Mouse (Mus musculus) megakaryocyte, embryonic 14.5 days (primary cell): ENCODE measurements around the gene Anp32e. TPM values are rescaled to one million over a fixed set of nuclear protein-coding genes. Genes with fewer than 3 reads are reported as not detected.
A peak's percentile ranks its signal among the peaks of the same experiment; 100 is the strongest.
"Not testable (repeated sequence)": the region's sequence is repeated elsewhere in the genome, so short reads cannot be mapped to it uniquely, and the experiment has no call there.

ENCODE experiments used
- H3K27me3 ChIP-seq: replicated peaks from 2 replicates; pipeline ENCODE3; 2012; ENCODE audit warnings: inconsistent platforms
- H3K36me3 ChIP-seq: replicated peaks from 2 replicates; pipeline ENCODE3; 2012; ENCODE audit warnings: low read length, inconsistent platforms, mixed read lengths
- H3K4me1 ChIP-seq: 2 replicates; pipeline ENCODE4 v1.6.1; 2012; ENCODE audit warnings: inconsistent platforms
- H3K4me3 ChIP-seq: replicated peaks from 2 replicates; pipeline ENCODE3; 2012; ENCODE audit warnings: moderate library complexity, mild to moderate bottlenecking, inconsistent platforms
- H3K9me3 ChIP-seq: 2 replicates; pipeline ENCODE4 v1.6.1; 2012; ENCODE audit warnings: inconsistent platforms
- FLI1 ChIP-seq: IDR thresholded peaks from 2 replicates; pipeline ENCODE4 v1.6.1; 2012; ENCODE audit warnings: low read length, inconsistent platforms, mixed read lengths
- GATA1 ChIP-seq: IDR thresholded peaks from 3 replicates; pipeline ENCODE4 v1.6.1; 2012; ENCODE audit warnings: mixed read lengths, low read length, inconsistent platforms, borderline replicate concordance
- polyA plus RNA-seq: library from polyadenylated mRNA; stranded (reverse); fragments of >175 nt; gene quantifications from 2 replicates; pipeline ENCODE4 v1.2.3, GENCODE M21; 2012; ENCODE audit warnings: low replicate concordance; ENCODE audit not compliant: insufficient read depth

Anp32e gene
- polyA plus RNA-seq, 1 experiment, result 183 TPM

DNA sequence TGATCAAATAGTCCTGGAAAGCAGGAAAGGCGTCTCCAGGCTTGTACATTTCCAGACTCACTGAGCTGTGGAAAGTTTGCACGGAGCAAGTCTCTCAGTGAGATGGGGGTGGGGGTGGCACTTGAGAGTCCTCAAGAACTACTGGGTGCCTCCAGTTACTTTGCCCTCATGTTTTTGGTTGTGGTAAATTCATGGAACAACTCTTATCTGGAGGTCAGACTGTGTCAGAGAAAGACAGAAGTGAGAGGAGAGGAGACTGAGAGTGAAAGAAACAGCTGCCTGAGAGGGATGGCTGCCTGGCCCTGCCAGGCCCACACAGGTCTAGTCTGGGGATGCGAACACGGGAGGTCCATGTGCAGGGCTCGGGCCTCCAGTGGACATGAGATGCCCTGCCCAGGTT is 26.3 kb downstream of the Anp32e start:
- TF ChIP-seq GATA1 (no peak), FLI1 (no peak)
- Histone ChIP-seq H3K4me1 (peaks cover 57% of the 10 kb centered on the region), H3K27me3 (no peaks in the 10 kb centered on the region), H3K4me3 (no peak overlapping the region), H3K9me3 (no peaks in the 10 kb centered on the region), H3K36me3 (no peaks in the 10 kb centered on the region)

DNA sequence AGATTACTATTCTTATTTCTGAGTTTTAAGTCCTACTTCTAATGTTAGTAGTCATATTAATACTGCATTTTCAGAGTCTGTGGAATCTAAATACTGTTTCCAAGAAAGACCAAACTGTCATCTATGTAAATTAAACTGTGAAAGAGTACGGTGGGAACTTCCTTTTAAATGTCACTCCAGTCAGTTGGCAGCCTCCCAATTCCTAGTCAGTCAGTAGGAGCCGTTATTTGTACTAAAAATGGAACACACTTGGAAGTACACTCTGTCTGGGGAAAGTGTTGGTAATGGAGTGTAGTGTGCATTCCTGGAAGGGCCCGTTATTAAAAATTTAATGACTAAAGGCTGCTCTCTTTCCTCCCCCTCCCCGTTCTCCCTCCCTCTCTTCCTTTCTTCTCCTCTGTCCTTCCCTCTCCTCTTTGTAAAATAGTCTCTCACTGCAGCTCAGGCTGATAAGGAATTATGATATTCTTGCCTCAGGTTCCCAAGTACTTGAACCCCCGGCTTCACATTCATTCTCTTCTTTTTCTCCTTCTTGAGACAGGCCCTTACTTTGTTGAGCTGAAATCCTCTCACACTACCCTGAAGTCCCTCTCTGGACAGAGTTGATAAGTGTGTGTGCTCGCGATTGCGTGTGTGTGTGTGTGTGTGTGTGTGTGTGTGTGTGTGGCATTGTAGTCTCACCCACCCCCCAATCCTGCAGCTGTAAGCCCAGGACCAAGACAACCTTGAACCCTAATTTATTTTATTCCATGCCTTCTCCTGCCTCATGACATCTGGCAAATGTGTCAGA is 28.5 kb downstream of the Anp32e start:
- Histone ChIP-seq H3K4me3 (no peak overlapping the region), H3K4me1 (peaks cover 59% of the 10 kb centered on the region), H3K27me3 (no peaks in the 10 kb centered on the region), H3K36me3 (no peaks in the 10 kb centered on the region), H3K9me3 (no peaks in the 10 kb centered on the region)
- no peak for TF ChIP-seq FLI1
- TF ChIP-seq GATA1, result no peak

DNA sequence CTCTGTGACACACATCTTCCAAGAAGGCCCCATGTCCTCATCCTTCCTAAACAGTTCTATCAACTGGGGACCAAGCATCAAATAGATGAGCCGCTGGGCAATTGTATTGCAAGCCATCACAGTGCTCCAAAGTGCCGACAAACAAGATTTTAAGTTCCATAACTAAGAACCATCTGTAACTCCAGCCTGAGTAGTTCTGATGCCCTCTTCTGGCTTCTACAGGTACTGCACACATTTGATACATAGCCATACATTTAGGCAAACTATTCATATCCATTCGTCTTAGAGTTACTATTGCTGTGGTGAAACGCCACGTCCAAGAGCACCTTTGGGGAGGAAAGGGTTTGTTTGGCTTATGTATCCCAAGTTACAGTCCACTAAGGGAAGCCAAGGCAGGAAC is 30.0 kb downstream of the Anp32e start:
- Histone ChIP-seq H3K36me3 (no peaks in the 10 kb centered on the region), H3K9me3 (no peaks in the 10 kb centered on the region), H3K4me3 (no peak overlapping the region), H3K27me3 (no peaks in the 10 kb centered on the region), H3K4me1 (peaks cover 61% of the 10 kb centered on the region)
- no peak for TF ChIP-seq FLI1
- TF ChIP-seq GATA1, result no peak

DNA sequence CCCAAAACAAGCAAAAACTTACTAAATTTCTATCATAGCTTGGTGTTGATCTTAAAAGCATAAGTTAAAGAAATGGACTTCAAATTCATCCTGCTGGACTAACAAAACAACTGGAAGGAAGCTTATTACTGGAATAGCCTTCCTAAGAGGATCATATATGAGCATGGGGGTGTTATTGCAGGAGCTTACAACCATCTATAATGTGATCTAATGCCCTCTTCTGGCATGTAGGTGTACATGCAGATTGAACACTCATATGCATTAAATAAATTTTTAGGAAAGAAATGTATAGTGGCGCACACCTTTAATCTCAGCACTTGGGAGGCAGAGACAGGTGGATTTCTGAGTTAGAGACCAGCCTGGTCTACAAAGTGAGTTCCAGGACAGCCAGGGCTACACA is 30.8 kb downstream of the Anp32e start:
- no peaks in the 10 kb centered on the region for H3K27me3 ChIP-seq
- no peaks in the 10 kb centered on the region for H3K9me3 ChIP-seq
- no peak overlapping the region for H3K4me3 ChIP-seq
- peaks cover 63% of the 10 kb centered on the region for H3K4me1 ChIP-seq
- H3K36me3 ChIP-seq, result no peaks in the 10 kb centered on the region
- no peak for TF ChIP-seq FLI1
- TF ChIP-seq GATA1, result no peak

DNA sequence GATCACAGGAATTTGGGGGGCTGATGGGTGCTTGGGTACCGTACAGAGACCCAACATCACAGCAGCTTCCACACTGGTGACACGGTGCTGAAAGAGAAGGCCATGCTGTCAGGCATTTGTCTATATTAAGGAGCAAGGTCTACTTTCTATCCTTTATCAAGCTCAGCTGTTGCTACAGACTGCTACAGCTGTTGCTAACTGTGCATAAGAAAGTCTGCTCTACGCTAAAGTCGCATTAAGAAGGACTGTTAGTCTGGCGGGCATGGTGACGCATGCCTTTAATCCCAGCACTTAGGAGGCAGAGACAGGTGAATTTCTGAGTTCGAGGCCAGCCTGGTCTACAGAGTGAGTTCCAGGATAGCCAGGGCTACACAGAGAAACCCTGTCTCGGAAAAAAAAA is 33.1 kb downstream of the Anp32e start:
- not testable (repeated sequence) for H3K4me3 ChIP-seq, H3K36me3 ChIP-seq, H3K9me3 ChIP-seq, H3K27me3 ChIP-seq
- peaks cover 57% of the 10 kb centered on the region for H3K4me1 ChIP-seq

DNA sequence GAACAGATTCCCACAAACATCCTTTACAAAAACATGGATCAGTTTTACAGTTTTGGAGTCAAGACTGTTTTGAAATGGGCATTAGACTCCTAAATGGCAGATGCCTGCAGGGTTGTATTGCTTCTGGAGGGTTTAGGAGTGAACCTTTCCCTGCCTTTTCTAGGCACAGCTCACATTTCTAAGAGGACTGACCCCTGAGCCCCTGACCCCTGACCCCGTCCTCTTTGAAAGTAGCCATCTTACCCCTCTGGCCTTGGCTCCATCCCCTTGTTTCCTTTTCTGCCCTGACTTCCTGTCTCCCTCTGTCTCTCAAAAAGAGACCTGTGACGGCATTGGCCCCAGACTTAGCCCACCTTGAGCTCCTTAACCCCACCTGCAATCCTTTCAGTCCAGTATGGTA is 34.2 kb downstream of the Anp32e start:
- Histone ChIP-seq H3K4me1 (peaks cover 46% of the 10 kb centered on the region), H3K4me3 (no peak overlapping the region), H3K27me3 (peaks cover 4% of the 10 kb centered on the region), H3K9me3 (no peaks in the 10 kb centered on the region), H3K36me3 (no peaks in the 10 kb centered on the region)
- TF ChIP-seq GATA1, result no peak
- no peak for TF ChIP-seq FLI1

DNA sequence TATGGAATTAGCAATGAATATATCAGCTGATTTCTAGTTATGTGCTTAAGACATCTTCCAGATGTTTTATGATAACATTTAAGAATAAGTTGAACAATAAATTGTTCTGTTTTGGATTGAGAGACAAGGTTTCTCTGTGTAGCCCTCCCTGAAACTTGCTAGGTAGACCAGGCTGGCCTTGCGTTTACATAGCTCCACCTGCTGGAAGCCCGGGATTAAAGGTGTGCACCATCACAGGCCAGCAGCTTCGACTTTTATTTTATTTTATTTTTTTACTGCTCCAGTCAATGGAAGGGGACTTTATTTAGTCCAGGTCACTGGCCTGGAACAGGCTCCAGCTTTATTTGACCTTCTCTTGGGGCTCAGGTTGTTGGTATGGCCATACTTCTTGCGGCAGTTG is 34.6 kb downstream of the Anp32e start:
- no peaks in the 10 kb centered on the region for H3K36me3 ChIP-seq
- peaks cover 43% of the 10 kb centered on the region for H3K4me1 ChIP-seq
- no peak overlapping the region for H3K4me3 ChIP-seq
- H3K9me3 ChIP-seq, result no peaks in the 10 kb centered on the region
- TF ChIP-seq GATA1, result no peak
- no peak for TF ChIP-seq FLI1
- peaks cover 4% of the 10 kb centered on the region for H3K27me3 ChIP-seq

DNA sequence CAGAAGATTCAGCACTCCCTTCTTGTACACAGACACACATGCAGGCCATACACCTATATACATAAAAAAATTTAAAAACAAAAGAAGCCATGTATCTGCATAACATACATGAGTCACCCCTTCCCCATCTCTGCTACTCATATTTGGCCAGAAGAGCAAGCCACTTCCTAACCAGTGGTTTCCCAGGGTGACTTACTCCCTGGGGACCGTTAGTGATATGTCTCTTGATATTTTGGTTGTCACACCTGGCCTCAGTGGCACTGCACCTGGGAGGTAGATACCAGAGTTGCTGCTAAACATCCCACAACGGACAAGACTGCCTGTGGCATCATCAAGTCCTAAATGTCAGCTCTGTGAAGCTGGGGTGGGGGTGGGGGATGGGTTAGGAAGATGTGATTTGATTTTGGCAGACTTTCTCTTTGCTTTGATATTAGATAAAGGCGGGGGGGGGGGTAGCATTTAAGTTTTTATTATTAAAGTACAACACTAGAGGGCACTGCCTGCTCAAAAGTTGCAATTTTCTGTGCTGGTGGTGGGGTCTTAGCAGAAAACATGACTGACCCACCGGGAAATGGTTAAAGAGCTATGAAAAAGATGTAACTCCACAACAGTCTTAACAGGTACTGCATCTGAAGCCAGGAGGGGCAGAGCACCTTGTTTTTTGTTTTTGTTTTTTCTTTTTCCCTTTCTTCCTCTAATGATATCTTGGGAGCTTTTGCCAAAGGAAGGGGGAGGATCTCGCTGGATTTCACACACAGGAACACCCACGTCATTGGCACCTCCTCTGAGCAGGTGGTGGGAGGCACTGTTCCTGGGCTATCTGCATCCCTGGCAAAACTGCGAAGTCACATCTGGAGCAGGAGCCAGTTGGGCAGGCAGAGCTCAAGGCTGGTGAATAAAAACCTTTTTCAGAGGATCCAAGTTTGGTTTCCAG is 36.7 kb downstream of the Anp32e start:
- peaks cover 54% of the 10 kb centered on the region for H3K4me1 ChIP-seq
- no peaks in the 10 kb centered on the region for H3K36me3 ChIP-seq
- no peaks in the 10 kb centered on the region for H3K9me3 ChIP-seq
- TF ChIP-seq FLI1, result no peak
- TF ChIP-seq GATA1, result no peak
- peaks cover 4% of the 10 kb centered on the region for H3K27me3 ChIP-seq
- H3K4me3 ChIP-seq, result peak overlapping the region; percentile 86

DNA sequence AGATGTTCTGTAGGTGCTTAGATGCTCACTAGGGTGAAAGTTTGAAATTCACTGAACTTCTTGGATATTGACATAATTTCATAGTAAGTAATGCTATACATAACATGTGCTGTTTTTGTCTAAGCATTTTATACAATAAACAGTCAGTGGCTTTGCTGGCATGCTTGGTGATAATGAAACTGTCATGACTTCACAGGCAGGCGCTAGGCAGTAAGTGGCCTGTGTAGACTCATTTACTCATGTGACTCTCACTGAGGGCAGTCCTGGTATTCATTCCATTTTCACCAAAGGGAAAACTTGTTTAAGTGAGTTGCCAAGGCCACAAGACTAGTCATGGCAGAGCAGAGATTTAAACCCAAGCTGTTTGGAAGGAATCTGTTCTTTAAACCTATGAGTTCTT is 40.2 kb downstream of the Anp32e start:
- Histone ChIP-seq H3K36me3 (no peaks in the 10 kb centered on the region), H3K4me1 (peaks cover 45% of the 10 kb centered on the region), H3K27me3 (peaks cover 15% of the 10 kb centered on the region), H3K4me3 (no peak overlapping the region), H3K9me3 (no peaks in the 10 kb centered on the region)
- TF ChIP-seq FLI1 (no peak), GATA1 (no peak)

DNA sequence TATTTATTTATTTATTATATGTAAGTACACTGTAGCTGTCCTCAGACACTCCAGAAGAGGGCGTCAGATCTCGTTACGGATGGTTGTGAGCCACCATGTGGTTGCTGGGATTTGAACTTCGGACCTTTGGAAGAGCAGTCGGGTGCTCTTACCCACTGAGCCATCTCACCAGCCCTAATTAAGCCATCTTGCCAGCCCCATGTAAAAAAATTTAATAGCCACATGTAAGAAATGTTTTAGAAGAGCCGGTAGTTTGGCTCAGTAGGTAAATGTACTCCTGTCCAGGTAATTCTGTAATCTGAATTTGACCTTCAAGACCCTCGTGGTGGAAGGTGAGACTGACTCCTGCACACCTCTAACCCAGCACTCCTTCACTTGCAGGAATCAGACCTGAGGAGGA is 41.6 kb downstream of the Anp32e start:
- not testable (repeated sequence) for H3K4me3 ChIP-seq, H3K36me3 ChIP-seq, H3K9me3 ChIP-seq
- Histone ChIP-seq H3K27me3 (peaks cover 11% of the 10 kb centered on the region), H3K4me1 (peaks cover 47% of the 10 kb centered on the region)
